Mouse (Mus musculus) erythroblast, embryonic 14.5 days (primary cell): ENCODE data around the gene Atxn7.

ENCODE experiments used
- GATA1 ChIP-seq: IDR thresholded peaks from 2 replicates; pipeline ENCODE4 v1.6.1; 2012; ENCODE audit warnings: low read length, inconsistent platforms, mixed read lengths
- TAL1 ChIP-seq: IDR thresholded peaks from 3 replicates; pipeline ENCODE4 v1.6.1; 2012; ENCODE audit warnings: low read length, inconsistent platforms, mixed read lengths

DNA sequence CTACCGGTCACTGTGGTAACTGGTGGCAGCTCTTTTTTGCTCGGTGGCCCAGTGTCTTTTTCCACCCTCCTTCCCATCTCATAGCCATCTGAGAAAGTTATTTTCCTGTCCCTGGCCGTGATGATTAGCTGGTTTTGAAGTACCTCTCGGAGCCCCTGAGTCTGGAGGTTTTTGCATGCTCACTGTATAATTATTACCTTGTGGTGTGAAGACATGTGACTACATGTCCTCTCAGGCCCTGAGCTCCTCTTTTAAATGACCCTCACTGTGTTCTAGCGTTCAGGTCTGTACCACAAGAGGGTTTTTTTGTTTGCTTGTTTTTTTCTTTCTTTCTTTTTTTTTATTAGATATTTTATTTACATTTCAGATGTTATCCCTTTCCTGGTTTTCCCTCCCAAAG is 7.2 kb downstream of the Atxn7 start:
- TF ChIP-seq GATA1 (no peak), TAL1 (no peak)
